Mouse (Mus musculus): Measurements from ENCODE around the gene Msi2. TPM values are rescaled to one million over a fixed set of nuclear protein-coding genes. Genes with fewer than 3 reads are reported as not detected.

The Msi2 gene
- total and polyA plus RNA-seq, 3 experiments = 36.5 to 197 (median 144) TPM

- H3K36me3 ChIP-seq (replicated peaks) = peaks cover 88% of the 10 kb centered on the region
- peaks cover 3% of the 10 kb centered on the region; the same call in 1 of the 2 replicates for H3K4me1 ChIP-seq (ENCODE audit: insufficient read depth, low read depth, low read length)
- no peaks in the 10 kb centered on the region for H3K27me3 ChIP-seq (ENCODE audit: insufficient read depth, low read length)
- ATAC-seq (ENCODE audit: extremely low read depth, insufficient number of reproducible peaks, low FRiP score, poor library complexity, severe bottlenecking) (no peak), DNase-seq (ENCODE audit: low spot score) (no peak)
- TF ChIP-seq TAL1 (conservative IDR thresholded peaks at IDR 0.05; ENCODE audit: low read depth, low read length) (no peak), POLR2AphosphoS5 (IDR thresholded peaks at IDR 0.05; ENCODE audit: insufficient replicate concordance, low read depth, low read length) (no peak), CTCF (IDR thresholded peaks at IDR 0.05; ENCODE audit: low read depth, low read length) (no peak), GATA2 (IDR thresholded peaks at IDR 0.05; ENCODE audit: borderline replicate concordance, low read depth, low read length) (no peak), GATA1 (IDR thresholded peaks at IDR 0.05; ENCODE audit: borderline replicate concordance, low read length) (no peak)
- H3K9me3 ChIP-seq (replicated peaks) = no peaks in the 10 kb centered on the region
- no peak overlapping the region for H3K4me3 ChIP-seq (ENCODE audit: low read depth, low read length)
Observed at GRCm38 (mm10) chr11:88654391-88655213, 63.7 kb downstream of the Msi2 start.

GRCm38 (mm10) chr11:88650275-88650674 lies 68.0 kb downstream of the Msi2 start:
- Histone ChIP-seq H3K4me3 (ENCODE audit: low read depth, low read length) (no peak overlapping the region), H3K27me3 (ENCODE audit: insufficient read depth, low read length) (no peaks in the 10 kb centered on the region), H3K9me3 (replicated peaks) (no peaks in the 10 kb centered on the region), H3K36me3 (replicated peaks) (peaks cover 91% of the 10 kb centered on the region), H3K4me1 (ENCODE audit: insufficient read depth, low read depth, low read length) (peaks cover 3% of the 10 kb centered on the region; the same call in 1 of the 2 replicates)
- TF ChIP-seq GATA2 (IDR thresholded peaks at IDR 0.05; ENCODE audit: borderline replicate concordance, low read depth, low read length) (no peak), GATA1 (IDR thresholded peaks at IDR 0.05; ENCODE audit: borderline replicate concordance, low read length) (no peak), TAL1 (conservative IDR thresholded peaks at IDR 0.05; ENCODE audit: low read depth, low read length) (no peak)
- ATAC-seq (ENCODE audit: extremely low read depth, insufficient number of reproducible peaks, low FRiP score, poor library complexity, severe bottlenecking) = no peak
- DNase-seq (ENCODE audit: low spot score) = no peak

- TF ChIP-seq POLR2AphosphoS5 (IDR thresholded peaks at IDR 0.05; ENCODE audit: insufficient replicate concordance, low read depth, low read length) (no peak), TAL1 (conservative IDR thresholded peaks at IDR 0.05; ENCODE audit: low read depth, low read length) (no peak), CTCF (IDR thresholded peaks at IDR 0.05; ENCODE audit: low read depth, low read length) (no peak), GATA1 (IDR thresholded peaks at IDR 0.05; ENCODE audit: borderline replicate concordance, low read length) (no peak), GATA2 (IDR thresholded peaks at IDR 0.05; ENCODE audit: borderline replicate concordance, low read depth, low read length) (no peak)
- DNase-seq (ENCODE audit: low spot score) = no peak
- no peak overlapping the region for H3K4me3 ChIP-seq (ENCODE audit: low read depth, low read length)
- H3K36me3 ChIP-seq (replicated peaks) = peaks cover 91% of the 10 kb centered on the region
- ATAC-seq (ENCODE audit: extremely low read depth, insufficient number of reproducible peaks, low FRiP score, poor library complexity, severe bottlenecking) = no peak
- no peaks in the 10 kb centered on the region for H3K9me3 ChIP-seq (replicated peaks)
- H3K27me3 ChIP-seq (ENCODE audit: insufficient read depth, low read length) = no peaks in the 10 kb centered on the region
- H3K4me1 ChIP-seq (ENCODE audit: insufficient read depth, low read depth, low read length) = peaks cover 3% of the 10 kb centered on the region; the same call in 1 of the 2 replicates
Observed at GRCm38 (mm10) chr11:88649009-88649408, 69.3 kb downstream of the Msi2 start.

GRCm38 (mm10) chr11:88648407-88648806 lies 69.9 kb downstream of the Msi2 start:
- ATAC-seq (ENCODE audit: extremely low read depth, insufficient number of reproducible peaks, low FRiP score, poor library complexity, severe bottlenecking) (no peak), DNase-seq (ENCODE audit: low spot score) (no peak)
- Histone ChIP-seq H3K9me3 (replicated peaks) (no peaks in the 10 kb centered on the region), H3K4me3 (ENCODE audit: low read depth, low read length) (no peak overlapping the region), H3K4me1 (ENCODE audit: insufficient read depth, low read depth, low read length) (peaks cover 6% of the 10 kb centered on the region; the same call in 1 of the 2 replicates), H3K36me3 (replicated peaks) (peaks cover 91% of the 10 kb centered on the region), H3K27me3 (ENCODE audit: insufficient read depth, low read length) (no peaks in the 10 kb centered on the region)
- TF ChIP-seq CTCF (IDR thresholded peaks at IDR 0.05; ENCODE audit: low read depth, low read length) (no peak), TAL1 (conservative IDR thresholded peaks at IDR 0.05; ENCODE audit: low read depth, low read length) (no peak), GATA1 (IDR thresholded peaks at IDR 0.05; ENCODE audit: borderline replicate concordance, low read length) (no peak), GATA2 (IDR thresholded peaks at IDR 0.05; ENCODE audit: borderline replicate concordance, low read depth, low read length) (no peak), POLR2AphosphoS5 (IDR thresholded peaks at IDR 0.05; ENCODE audit: insufficient replicate concordance, low read depth, low read length) (no peak)

- DNase-seq (ENCODE audit: low spot score) (no peak), ATAC-seq (ENCODE audit: extremely low read depth, insufficient number of reproducible peaks, low FRiP score, poor library complexity, severe bottlenecking) (no peak)
- Histone ChIP-seq H3K36me3 (replicated peaks) (peaks cover 92% of the 10 kb centered on the region), H3K9me3 (replicated peaks) (no peaks in the 10 kb centered on the region), H3K4me1 (ENCODE audit: insufficient read depth, low read depth, low read length) (peaks cover 10% of the 10 kb centered on the region; the same call in 1 of the 2 replicates), H3K27me3 (ENCODE audit: insufficient read depth, low read length) (no peaks in the 10 kb centered on the region), H3K4me3 (ENCODE audit: low read depth, low read length) (no peak overlapping the region)
- TF ChIP-seq POLR2AphosphoS5 (IDR thresholded peaks at IDR 0.05; ENCODE audit: insufficient replicate concordance, low read depth, low read length) (no peak), CTCF (IDR thresholded peaks at IDR 0.05; ENCODE audit: low read depth, low read length) (no peak), GATA2 (IDR thresholded peaks at IDR 0.05; ENCODE audit: borderline replicate concordance, low read depth, low read length) (no peak), GATA1 (IDR thresholded peaks at IDR 0.05; ENCODE audit: borderline replicate concordance, low read length) (no peak), TAL1 (conservative IDR thresholded peaks at IDR 0.05; ENCODE audit: low read depth, low read length) (no peak)
Observed at GRCm38 (mm10) chr11:88646493-88646892, 71.8 kb downstream of the Msi2 start.

GRCm38 (mm10) chr11:88645821-88646220 lies 72.5 kb downstream of the Msi2 start:
- Histone ChIP-seq H3K4me1 (ENCODE audit: insufficient read depth, low read depth, low read length) (peaks cover 10% of the 10 kb centered on the region; the same call in 1 of the 2 replicates), H3K9me3 (replicated peaks) (no peaks in the 10 kb centered on the region), H3K36me3 (replicated peaks) (peaks cover 96% of the 10 kb centered on the region), H3K4me3 (ENCODE audit: low read depth, low read length) (no peak overlapping the region), H3K27me3 (ENCODE audit: insufficient read depth, low read length) (no peaks in the 10 kb centered on the region)
- DNase-seq (ENCODE audit: low spot score) = no peak
- TF ChIP-seq TAL1 (conservative IDR thresholded peaks at IDR 0.05; ENCODE audit: low read depth, low read length) (no peak), POLR2AphosphoS5 (IDR thresholded peaks at IDR 0.05; ENCODE audit: insufficient replicate concordance, low read depth, low read length) (no peak), CTCF (IDR thresholded peaks at IDR 0.05; ENCODE audit: low read depth, low read length) (no peak), GATA2 (IDR thresholded peaks at IDR 0.05; ENCODE audit: borderline replicate concordance, low read depth, low read length) (no peak), GATA1 (IDR thresholded peaks at IDR 0.05; ENCODE audit: borderline replicate concordance, low read length) (no peak)
- ATAC-seq (ENCODE audit: extremely low read depth, insufficient number of reproducible peaks, low FRiP score, poor library complexity, severe bottlenecking) = no peak
